Mouse (Mus musculus) CH12.LX (cell line): ENCODE measurements at regions not wholly inside any gene's neighbourhood (a gene's known extent, or its start where the extent isn't known, plus 50 kb on each side); places are given as distances from the start of the nearest gene placed in this dataset.
A peak's percentile ranks its signal among the peaks of the same experiment; 100 is the strongest.

Source experiments
- DNase-seq: peaks from one replicate; pipeline ENCODE4 v3.0.0-alpha.2; 2013; ENCODE audit errors: extremely low read depth
- H3K27ac ChIP-seq: 2 replicates; pipeline ENCODE4 v1.5.1; 2012; ENCODE audit warnings: low read depth, mild to moderate bottlenecking, control low read depth, moderate library complexity; ENCODE audit not compliant: insufficient read depth
- H3K27me3 ChIP-seq: replicated peaks from 2 replicates; pipeline ENCODE3; 2012; ENCODE audit warnings: inconsistent platforms
- H3K36me3 ChIP-seq, 2 experiments: replicated peaks in 1 of 2; 2 replicates each; pipeline versions ENCODE3 to v1.6.1; 2012; ENCODE audit warnings: inconsistent platforms in 1 of 2, low read length in 1 of 2, mild to moderate bottlenecking in 1 of 2, mixed read lengths in 1 of 2, moderate library complexity in 1 of 2; ENCODE audit not compliant: control insufficient read depth in 1 of 2, insufficient read depth in 1 of 2
- H3K4me1 ChIP-seq, 2 experiments: 2 replicates each; pipeline ENCODE4 v1.6.1; 2012; ENCODE audit warnings: inconsistent platforms in 1 of 2, moderate library complexity in 1 of 2; ENCODE audit not compliant: insufficient read depth in 2 of 2, control insufficient read depth in 1 of 2
- H3K4me2 ChIP-seq: 2 replicates; pipeline ENCODE4 v1.6.1; 2012; ENCODE audit warnings: low read depth, mild to moderate bottlenecking, control low read depth; ENCODE audit not compliant: poor library complexity, insufficient read depth, severe bottlenecking
- H3K4me3 ChIP-seq, 3 experiments: fragments of 150-350 bp in 1 of 3; sonication (generic) in 1 of 3; replicated peaks in 1 of 3; 2 replicates each; pipeline versions ENCODE3 to v1.5.1; 2011 to 2012; ENCODE audit warnings: low read depth in 2 of 3, low read length in 2 of 3, mild to moderate bottlenecking in 2 of 3, moderate library complexity in 2 of 3, control low read depth in 1 of 3, improper control_type of control experiment in 1 of 3, inconsistent platforms in 1 of 3, mixed read lengths in 1 of 3; ENCODE audit not compliant: poor library complexity in 1 of 3
- H3K79me2 ChIP-seq: replicated peaks from 2 replicates; pipeline ENCODE4 v1.6.1; 2012; ENCODE audit warnings: mild to moderate bottlenecking, moderate library complexity; ENCODE audit not compliant: control insufficient read depth, poor library complexity, insufficient read depth, severe bottlenecking; ENCODE audit errors: extremely low read depth
- H3K9ac ChIP-seq: 2 replicates; pipeline ENCODE4 v1.6.1; 2012; ENCODE audit warnings: low read depth, mild to moderate bottlenecking, control low read depth, moderate library complexity; ENCODE audit not compliant: insufficient read depth
- H3K9me3 ChIP-seq: replicated peaks from 2 replicates; pipeline ENCODE3; 2012; ENCODE audit warnings: low read length, inconsistent platforms, mixed read lengths
- BHLHE40 ChIP-seq: IDR thresholded peaks from 2 replicates; pipeline ENCODE4 v1.6.1; 2011; ENCODE audit warnings: mild to moderate bottlenecking, low read depth, low read length, improper control_type of control experiment
- CHD1 ChIP-seq: IDR thresholded peaks from 2 replicates; pipeline ENCODE4 v1.6.1; 2012; ENCODE audit warnings: low read depth, low read length, improper control_type of control experiment, inconsistent platforms
- CHD2 ChIP-seq: IDR thresholded peaks from 2 replicates; pipeline ENCODE4 v1.6.1; 2011; ENCODE audit warnings: low read length, improper control_type of control experiment
- CTCF ChIP-seq, 2 experiments: IDR thresholded peaks in 1 of 2; conservative IDR thresholded peaks in 1 of 2; 2 replicates each; pipeline ENCODE4 v1.5.1; 2011 to 2012; ENCODE audit warnings: low read depth in 2 of 2, low read length in 2 of 2, improper control_type of control experiment in 1 of 2, inconsistent platforms in 1 of 2, mild to moderate bottlenecking in 1 of 2, moderate library complexity in 1 of 2
- E2F4 ChIP-seq: IDR thresholded peaks from 2 replicates; pipeline ENCODE4 v1.6.1; 2011; ENCODE audit warnings: low read depth, low read length, improper control_type of control experiment; ENCODE audit not compliant: insufficient replicate concordance
- ELF1 ChIP-seq: IDR thresholded peaks from 2 replicates; pipeline ENCODE4 v1.6.1; 2014; ENCODE audit warnings: low read depth, mild to moderate bottlenecking, inconsistent platforms, low read length, improper control_type of control experiment
- ETS1 ChIP-seq: conservative IDR thresholded peaks from 2 replicates; pipeline ENCODE4 v1.6.1; 2012; ENCODE audit warnings: low read depth, mild to moderate bottlenecking, inconsistent platforms, low read length, improper control_type of control experiment, moderate library complexity
- GABPA ChIP-seq: IDR thresholded peaks from 2 replicates; pipeline ENCODE4 v1.6.1; 2012; ENCODE audit warnings: low read depth, low read length, improper control_type of control experiment, inconsistent platforms; ENCODE audit not compliant: insufficient replicate concordance
- HCFC1 ChIP-seq: IDR thresholded peaks from 2 replicates; pipeline ENCODE4 v1.6.1; 2012; ENCODE audit warnings: low read depth, mild to moderate bottlenecking, inconsistent platforms, low read length, improper control_type of control experiment
- IRF4 ChIP-seq: IDR thresholded peaks from 2 replicates; pipeline ENCODE4 v1.6.1; 2014; ENCODE audit warnings: low read depth, mild to moderate bottlenecking, inconsistent platforms, low read length, improper control_type of control experiment
- JUN ChIP-seq: IDR thresholded peaks from 2 replicates; pipeline ENCODE4 v1.6.1; 2011; ENCODE audit warnings: low read depth, mild to moderate bottlenecking, low read length, improper control_type of control experiment, moderate library complexity; ENCODE audit not compliant: insufficient read depth
- MAX ChIP-seq: IDR thresholded peaks from 2 replicates; pipeline ENCODE4 v1.6.1; 2011; ENCODE audit warnings: low read length, improper control_type of control experiment
- MAZ ChIP-seq: IDR thresholded peaks from 2 replicates; pipeline ENCODE4 v1.6.1; 2012; ENCODE audit warnings: low read depth, mild to moderate bottlenecking, inconsistent platforms, low read length, improper control_type of control experiment, moderate library complexity
- MEF2A ChIP-seq: IDR thresholded peaks from 2 replicates; pipeline ENCODE4 v1.6.1; 2014; ENCODE audit warnings: low read depth, mild to moderate bottlenecking, inconsistent platforms, low read length, improper control_type of control experiment, borderline replicate concordance
- MYC ChIP-seq: IDR thresholded peaks from 2 replicates; pipeline ENCODE4 v1.6.1; 2011; ENCODE audit warnings: low read depth, mild to moderate bottlenecking, improper control_type of control experiment, low read length
- NELFE ChIP-seq: IDR thresholded peaks from 2 replicates; pipeline ENCODE4 v1.6.1; 2011; ENCODE audit warnings: low read depth, low read length, improper control_type of control experiment
- PAX5 ChIP-seq: IDR thresholded peaks from 2 replicates; pipeline ENCODE4 v1.6.1; 2012; ENCODE audit warnings: low read length, inconsistent platforms, mixed read lengths
- RAD21 ChIP-seq: IDR thresholded peaks from 2 replicates; pipeline ENCODE4 v1.6.1; 2011; ENCODE audit warnings: low read depth, mild to moderate bottlenecking, low read length, improper control_type of control experiment, moderate library complexity
- SIN3A ChIP-seq: IDR thresholded peaks from 2 replicates; pipeline ENCODE4 v1.6.1; 2012; ENCODE audit warnings: low read length, improper control_type of control experiment, inconsistent platforms
- TBP ChIP-seq: conservative IDR thresholded peaks from 2 replicates; pipeline ENCODE4 v1.6.1; 2011; ENCODE audit warnings: low read depth, low read length, improper control_type of control experiment
- TCF12 ChIP-seq: IDR thresholded peaks from 2 replicates; pipeline ENCODE4 v1.6.1; 2014; ENCODE audit warnings: low read depth, mild to moderate bottlenecking, inconsistent platforms, low read length, improper control_type of control experiment
- USF2 ChIP-seq: conservative IDR thresholded peaks from 2 replicates; pipeline ENCODE4 v1.6.1; 2011; ENCODE audit warnings: low read depth, low read length, improper control_type of control experiment
- ZC3H11A ChIP-seq: IDR thresholded peaks from 2 replicates; pipeline ENCODE4 v1.6.1; 2012; ENCODE audit warnings: low read depth, mild to moderate bottlenecking, inconsistent platforms, low read length, improper control_type of control experiment
- dilution Hi-C: fragments of 300-500 bp; cut with MboI; formaldehyde crosslinking; loops from 2 replicates; pipeline ENCODE4 v1.14.3; 2020; ENCODE audit warnings: low sequenced_read_pairs; ENCODE audit not compliant: extremely low pct_unique_long_range_greater_than_20kb, extremely low pct_ligation_motif_present
- in situ Hi-C: fragments of 300-500 bp; cut with MboI; formaldehyde crosslinking; loops from 3 replicates; pipeline ENCODE4 v1.14.3; 2019; ENCODE audit warnings: low sequenced_read_pairs, low pct_ligation_motif_present, low pct_unique_long_range_greater_than_20kb, mixed read lengths

GRCm38 (mm10) chr14:120803191-120803590 is 107.8 kb upstream of the Ipo5 start:
- H3K27ac ChIP-seq, result no peak overlapping the region
- TF ChIP-seq ELF1 (no peak), MAX (no peak), CHD2 (no peak), TCF12 (no peak), MAZ (no peak)
- no peak overlapping the region for H3K4me2 ChIP-seq
- H3K79me2 ChIP-seq, result no peaks in the 10 kb centered on the region
- no peaks in the 10 kb centered on the region for H3K27me3 ChIP-seq
- dilution Hi-C loops, result no loop called here
- H3K4me1 ChIP-seq, result peaks cover 0 to 15% of the 10 kb centered on the region in 2 experiments; a peak in 2 of 4 replicates
- in situ Hi-C loops, result no loop called here
- H3K36me3 ChIP-seq, result no peaks in the 10 kb centered on the region
- peaks cover 5% of the 10 kb centered on the region for H3K9me3 ChIP-seq
- no peak for DNase-seq
- no peak overlapping the region for H3K9ac ChIP-seq
- H3K4me3 ChIP-seq, result no peak overlapping the region

DNA sequence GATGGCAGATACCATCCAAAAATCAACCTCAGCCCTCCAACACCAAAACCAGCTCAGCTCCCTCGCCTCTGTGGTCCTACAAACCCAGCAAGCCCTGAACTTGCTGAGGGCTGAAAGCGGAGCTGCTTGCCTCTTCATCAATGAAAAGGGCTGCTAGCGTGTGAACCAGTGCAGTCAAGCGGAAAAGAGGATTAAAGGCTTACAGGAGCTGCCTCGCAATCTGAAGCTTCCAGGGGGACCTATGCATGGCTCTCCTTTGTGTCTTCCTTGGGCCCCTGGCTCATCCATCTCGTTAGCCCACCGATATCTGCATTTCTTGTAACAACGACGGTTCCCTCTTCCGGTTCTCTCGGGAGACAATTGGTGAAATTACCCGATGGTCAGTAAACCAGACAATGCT is 107.3 kb upstream of the Ipo5 start:
- Histone ChIP-seq H3K79me2 (no peaks in the 10 kb centered on the region), H3K36me3 (no peaks in the 10 kb centered on the region), H3K27ac (no peak overlapping the region), H3K4me1 (peaks cover 0 to 11% of the 10 kb centered on the region in 2 experiments; a peak in 2 of 4 replicates), H3K9me3 (peaks cover 5% of the 10 kb centered on the region), H3K4me2 (no peak overlapping the region), H3K27me3 (no peaks in the 10 kb centered on the region), H3K9ac (no peak overlapping the region), H3K4me3 (no peak overlapping the region)
- no peak for DNase-seq
- in situ Hi-C loops, result no loop called here
- no peak for TF ChIP-seq ELF1
- TF ChIP-seq IRF4, result no peak
- no peak for TF ChIP-seq MAZ
- no peak for TF ChIP-seq JUN
- TF ChIP-seq NELFE, result no peak
- no peak for TF ChIP-seq CTCF (conservative IDR thresholded peaks at IDR 0.05 in 1 of 2, IDR thresholded peaks at IDR 0.05 in 1 of 2; ENCODE audit: low read depth in 2 of 2, low read length in 2 of 2)
- dilution Hi-C loops, result no loop called here

DNA sequence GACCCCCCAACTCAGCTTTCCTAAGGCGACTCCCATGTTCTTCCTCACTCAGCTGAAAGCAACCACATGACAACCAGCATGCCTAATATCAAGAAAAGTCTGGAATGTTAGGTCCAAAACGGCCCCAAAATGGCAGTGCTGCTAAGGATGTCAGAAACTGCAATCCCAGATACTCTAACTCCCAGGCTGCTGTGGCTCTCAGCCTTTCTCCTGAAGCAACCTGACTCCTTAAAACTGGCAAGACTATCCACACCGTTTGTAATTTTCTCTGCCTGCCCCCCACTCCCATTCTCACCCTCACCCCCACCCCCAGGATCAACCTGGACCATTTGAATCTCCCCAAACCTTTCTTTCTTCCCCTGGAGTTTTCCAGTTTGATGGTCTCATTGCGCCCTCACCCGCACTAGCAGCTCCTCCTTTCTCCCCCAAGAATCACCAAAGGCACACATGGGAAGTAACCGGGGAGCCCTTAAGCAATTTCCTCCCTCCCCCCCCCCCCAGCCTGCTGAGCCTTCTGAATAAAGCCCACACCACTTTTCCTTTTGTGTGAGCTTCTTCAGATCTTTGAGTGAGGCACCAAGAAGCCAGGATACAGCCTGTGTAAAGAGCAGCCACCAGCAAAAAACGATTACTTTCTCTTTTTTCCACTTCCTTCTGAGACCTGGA is 106.7 kb upstream of the Ipo5 start:
- DNase-seq, result no peak
- Histone ChIP-seq H3K4me3 (no peak overlapping the region), H3K79me2 (no peaks in the 10 kb centered on the region), H3K4me1 (peaks cover 0 to 11% of the 10 kb centered on the region in 2 experiments; a peak in 2 of 4 replicates), H3K4me2 (peak overlapping the region; percentile 29; the same call in 1 of the 2 replicates), H3K27me3 (no peaks in the 10 kb centered on the region), H3K27ac (no peak overlapping the region), H3K9me3 (peaks cover 5% of the 10 kb centered on the region), H3K36me3 (no peaks in the 10 kb centered on the region), H3K9ac (no peak overlapping the region)
- dilution Hi-C loops, result no loop called here
- in situ Hi-C loops, result no loop called here
- no peak for TF ChIP-seq SIN3A
- no peak for TF ChIP-seq HCFC1
- TF ChIP-seq TBP, result no peak
- no peak for TF ChIP-seq MEF2A
- TF ChIP-seq BHLHE40, result no peak
- no peak for TF ChIP-seq E2F4
- TF ChIP-seq MYC, result no peak
- TF ChIP-seq CHD1, result no peak
- no peak for TF ChIP-seq RAD21
- TF ChIP-seq GABPA, result no peak
- no peak for TF ChIP-seq USF2
- TF ChIP-seq ZC3H11A, result no peak
- no peak for TF ChIP-seq ETS1
- no peak for TF ChIP-seq CHD2
- TF ChIP-seq PAX5, result no peak
- TF ChIP-seq MAZ, result no peak
- TF ChIP-seq TCF12, result no peak
